Mouse (Mus musculus) heart, embryonic 10.5 days (tissue): ENCODE measurements around the gene Donson. TPM values are rescaled to one million over a fixed set of nuclear protein-coding genes. Genes with fewer than 3 reads are reported as not detected.

Experiments
- DNase-seq: peaks from one replicate; pipeline ENCODE4 v3.0.0-alpha.2; 2017; ENCODE audit warnings: low spot score
- H3K27ac ChIP-seq: fragments of 300-500 bp; sonication (generic); 2 replicates; pipeline ENCODE4 v1.5.1; 2016; ENCODE audit warnings: mild to moderate bottlenecking
- H3K27me3 ChIP-seq: fragments of 300-500 bp; sonication (generic); 2 replicates; pipeline ENCODE4 v1.6.1; 2016; ENCODE audit warnings: mild to moderate bottlenecking; ENCODE audit not compliant: poor library complexity, insufficient read depth, severe bottlenecking
- H3K36me3 ChIP-seq: fragments of 300-500 bp; sonication (generic); 2 replicates; pipeline ENCODE4 v1.6.1; 2016; ENCODE audit warnings: mild to moderate bottlenecking, moderate library complexity
- H3K4me1 ChIP-seq: fragments of 300-500 bp; sonication (generic); 2 replicates; pipeline ENCODE4 v1.6.1; 2016; ENCODE audit warnings: mild to moderate bottlenecking
- H3K4me3 ChIP-seq: fragments of 300-500 bp; sonication (generic); 2 replicates; pipeline ENCODE4 v1.5.1; 2016; ENCODE audit warnings: mild to moderate bottlenecking, moderate library complexity
- H3K9me3 ChIP-seq: fragments of 300-500 bp; sonication (generic); 2 replicates; pipeline ENCODE4 v1.6.1; 2016; ENCODE audit warnings: mild to moderate bottlenecking, moderate library complexity
- WGBS: fragments of 180-500 bp; shearing (Covaris S2); methylation state at CpG from one replicate; pipeline ENCODE4 v1.1.7; 2016; 5-methylcytosine and 5-hydroxymethylcytosine counted together
- polyA plus RNA-seq: library from polyadenylated mRNA; unstranded; fragments of >200 nt; fragmentation: Nextera tagmentation; extraction: Ambion mirVana; gene quantifications from 2 replicates; pipeline ENCODE4 v1.2.1, GENCODE M21; 2016

Gene Donson
- polyA plus RNA-seq, 1 experiment from 2014 or later, result 30.3 TPM

GRCm38 (mm10) chr16:91628673-91629072 lies 59.9 kb downstream of the Donson start:
- no peaks in the 10 kb centered on the region for H3K9me3 ChIP-seq
- H3K36me3 ChIP-seq, result peaks cover 94% of the 10 kb centered on the region
- WGBS, result 89% methylated on average over 3 of the region's 3 CpGs
- no peak overlapping the region for H3K27ac ChIP-seq
- no peaks in the 10 kb centered on the region for H3K4me1 ChIP-seq
- H3K27me3 ChIP-seq, result no peaks in the 10 kb centered on the region
- no peak for DNase-seq
- H3K4me3 ChIP-seq, result no peak overlapping the region

- no peak for DNase-seq
- Histone ChIP-seq H3K27ac (no peak overlapping the region), H3K4me1 (no peaks in the 10 kb centered on the region), H3K9me3 (no peaks in the 10 kb centered on the region), H3K27me3 (no peaks in the 10 kb centered on the region), H3K4me3 (no peak overlapping the region), H3K36me3 (peaks cover 94% of the 10 kb centered on the region)
- WGBS, result 86% methylated on average over 7 of the region's 7 CpGs
These were observed 60.7 kb downstream of the Donson start for GRCm38 (mm10) chr16:91627831-91628230.

Other genes starting within 250 kb of the Donson start
- gene Ifnar1, start 203.5 kb downstream of the Donson start, polyA plus RNA-seq, result 43.2 and 43.9 TPM in 2 replicates
- 53.7 and 85.6 TPM in 2 replicates for gene Ifngr2, start 141.7 kb downstream of the Donson start, polyA plus RNA-seq
- gene Tmem50b, start 91.0 kb downstream of the Donson start, polyA plus RNA-seq, result 44.7 and 56.1 TPM in 2 replicates
- gene Dnajc28, start 69.7 kb downstream of the Donson start, polyA plus RNA-seq, result 2.7 and 2.9 TPM in 2 replicates
- gene Gart, start 41.8 kb downstream of the Donson start, polyA plus RNA-seq, result 125 and 144 TPM in 2 replicates
- 79.3 and 93.6 TPM in 2 replicates for gene Son, start 41.3 kb downstream of the Donson start, polyA plus RNA-seq
- 58.0 and 60.3 TPM in 2 replicates for gene Cryzl1, start 40.2 kb upstream of the Donson start, polyA plus RNA-seq
- gene Itsn1, start 40.5 kb upstream of the Donson start, polyA plus RNA-seq, result 26.0 and 26.5 TPM in 2 replicates